Mouse (Mus musculus) mouse embryonic stem cell (cell line): ENCODE results near the gene Olfr532.
"Not testable (repeated sequence)": the region's sequence is repeated elsewhere in the genome, so short reads cannot be mapped to it uniquely, and the experiment has no call there.

Experiments
- in situ Hi-C, 2 experiments: fragments of 300-500 bp; cut with MboI; formaldehyde crosslinking; loops; 1 replicate in 1 of 2; 3 replicates in 1 of 2; pipeline ENCODE4 v1.14.3; 2019 to 2020; ENCODE audit warnings: low sequenced_read_pairs in 2 of 2, low pct_unique_long_range_greater_than_20kb in 1 of 2, mixed read lengths in 1 of 2; ENCODE audit not compliant: unreplicated experiment in 1 of 2

Olfr532 gene

GRCm38 (mm10) chr7:140421539-140421938 is at the start of gene Olfr532:
TSS of gene Olfr532 (minus strand) at chr7:140421639.
- in situ Hi-C loops = no loop called here

GRCm38 (mm10) chr7:140463070-140463469 is 41.6 kb upstream of the Olfr532 start, which contains the start of gene Olfr533:
TSS of gene Olfr533 (plus strand) at chr7:140463370.
- in situ Hi-C loops = not testable (repeated sequence)

GRCm38 (mm10) chr7:140443141-140443540 is 21.7 kb upstream of the Olfr532 start:
- in situ Hi-C loops = no loop called here

- in situ Hi-C loops = no loop called here
Observed at GRCm38 (mm10) chr7:140402818-140403217, 18.6 kb downstream of the Olfr532 start, which contains the start of gene Olfr531. TSS of gene Olfr531 (minus strand) at chr7:140402918.

GRCm38 (mm10) chr7:140376911-140377310 is 44.5 kb downstream of the Olfr532 start:
- in situ Hi-C loops = no loop called here

GRCm38 (mm10) chr7:140376231-140376630 is 45.2 kb downstream of the Olfr532 start, which contains the start of gene Olfr530:
TSS of gene Olfr530 (minus strand) at chr7:140376331.
- in situ Hi-C loops = no loop called here

GRCm38 (mm10) chr7:140374300-140374699 is 47.1 kb downstream of the Olfr532 start:
- in situ Hi-C loops = no loop called here
